Mouse (Mus musculus): ENCODE results near the gene Dyrk3.
"Not testable (repeated sequence)": the region's sequence is repeated elsewhere in the genome, so short reads cannot be mapped to it uniquely, and the experiment has no call there.

The Dyrk3 gene

GRCm38 (mm10) chr1:131159573-131160327, 21.6 kb upstream of the Dyrk3 start:
- not testable (repeated sequence) for DNase-seq (ENCODE audit: low read depth, low spot score)

GRCm38 (mm10) chr1:131155456-131155855, 17.3 kb upstream of the Dyrk3 start:
- DNase-seq (ENCODE audit: low read depth, low spot score): peak; percentile 68

DNA sequence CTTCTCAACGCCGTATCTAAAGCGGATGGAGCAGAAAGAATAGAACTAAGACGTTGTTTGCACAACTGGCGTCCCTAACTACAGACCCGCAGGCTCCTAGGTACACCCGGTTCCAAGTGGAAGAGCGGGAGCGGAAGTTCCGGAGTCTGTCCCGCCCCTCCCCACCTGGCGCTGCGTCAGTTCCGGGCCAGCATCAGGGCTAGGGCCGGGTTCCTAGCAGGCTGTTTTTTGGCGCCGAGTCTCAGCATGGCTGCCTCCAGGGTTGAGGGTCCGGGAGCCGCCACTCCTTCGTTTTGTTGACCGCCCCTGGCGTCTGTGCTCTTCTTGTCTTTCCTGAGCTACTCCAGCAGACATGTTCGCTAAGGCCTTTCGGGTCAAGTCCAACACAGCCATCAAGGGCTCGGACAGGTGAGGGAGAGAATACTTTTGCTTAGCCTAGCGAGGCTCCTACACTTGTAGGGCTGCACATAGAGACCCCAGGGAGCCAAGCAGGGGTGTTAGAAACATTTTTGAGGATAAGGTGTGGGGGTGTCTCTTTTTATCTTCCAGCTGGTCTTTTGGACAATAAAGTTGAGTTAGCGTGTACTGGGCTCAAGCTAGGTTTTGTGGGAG, 15.0 kb upstream of the Dyrk3 start, which contains the start of gene Eif2d:
TSS of gene Eif2d (plus strand) at position 164 of the 612 bp plus-strand sequence.
- peak; percentile 92 for DNase-seq (ENCODE audit: low read depth, low spot score)

DNA sequence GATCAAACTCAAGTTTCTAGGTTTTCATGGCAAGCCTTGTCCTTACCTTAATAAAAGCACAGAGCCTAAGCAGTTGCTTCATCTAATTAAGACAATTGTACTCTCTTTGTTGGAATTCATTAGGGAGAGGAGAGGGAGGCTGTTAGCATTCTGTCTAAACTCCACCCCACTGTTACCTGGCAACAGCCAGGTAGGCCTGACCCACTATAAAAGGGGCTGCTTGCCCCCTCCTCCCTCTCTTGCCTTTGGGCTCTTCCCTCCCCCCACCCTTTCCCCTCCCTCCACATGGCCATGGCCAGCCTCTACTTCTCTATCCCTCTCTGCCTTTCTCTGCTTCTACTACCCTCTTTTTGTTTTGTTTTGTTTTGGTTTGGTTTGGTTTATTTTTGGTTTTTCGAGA, 11.4 kb upstream of the Dyrk3 start:
- no peak for DNase-seq (ENCODE audit: low read depth, low spot score)

DNA sequence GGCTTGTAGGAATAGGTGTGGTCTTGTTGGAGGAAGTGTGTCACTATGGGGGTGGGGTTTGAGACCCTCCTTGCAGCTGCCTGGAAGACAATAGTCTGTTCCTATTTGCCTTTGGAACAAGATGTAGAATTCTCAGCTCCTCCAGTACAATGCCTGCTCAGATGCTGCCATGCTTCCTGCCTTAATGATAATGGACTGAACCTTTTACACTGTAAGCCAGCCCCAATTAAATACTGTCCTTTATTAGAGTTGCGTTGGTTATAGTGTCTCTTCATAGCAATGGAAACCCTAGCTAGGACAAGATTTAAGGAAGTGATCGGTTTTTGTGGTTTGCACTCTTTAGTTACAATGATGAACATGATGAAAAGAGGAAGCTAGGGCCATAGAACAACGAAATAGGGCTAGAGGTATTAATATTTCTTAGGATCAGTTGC, 8.1 kb upstream of the Dyrk3 start:
- peak; percentile 91 for DNase-seq (ENCODE audit: low read depth, low spot score)

DNA sequence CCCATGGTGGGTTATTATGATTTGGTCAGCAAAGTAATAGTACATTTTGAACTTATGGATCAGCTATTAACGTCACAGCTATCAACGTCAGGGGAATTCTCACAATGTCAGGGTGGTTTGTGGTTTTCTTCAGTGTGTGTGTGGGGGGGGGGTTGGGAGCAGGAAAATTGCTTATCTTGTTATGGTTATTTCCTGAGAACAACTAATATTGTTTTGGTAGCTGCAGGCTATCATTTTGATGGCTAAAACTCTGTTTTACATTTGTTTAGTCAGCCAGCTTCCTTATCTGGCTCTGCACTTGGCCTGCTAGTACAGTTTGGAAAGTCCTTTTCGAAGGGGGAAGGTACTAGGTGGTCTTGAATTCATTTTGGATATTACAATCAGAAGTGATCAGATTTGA, 7.1 kb upstream of the Dyrk3 start:
- DNase-seq (ENCODE audit: low read depth, low spot score): not testable (repeated sequence)

- no peak for DNase-seq (ENCODE audit: low read depth, low spot score)
These were observed 4.3 kb upstream of the Dyrk3 start for GRCm38 (mm10) chr1:131142472-131142871.

- DNase-seq (ENCODE audit: low read depth, low spot score): peak; percentile 65
These were observed 3.3 kb upstream of the Dyrk3 start for GRCm38 (mm10) chr1:131141449-131141848.

DNA sequence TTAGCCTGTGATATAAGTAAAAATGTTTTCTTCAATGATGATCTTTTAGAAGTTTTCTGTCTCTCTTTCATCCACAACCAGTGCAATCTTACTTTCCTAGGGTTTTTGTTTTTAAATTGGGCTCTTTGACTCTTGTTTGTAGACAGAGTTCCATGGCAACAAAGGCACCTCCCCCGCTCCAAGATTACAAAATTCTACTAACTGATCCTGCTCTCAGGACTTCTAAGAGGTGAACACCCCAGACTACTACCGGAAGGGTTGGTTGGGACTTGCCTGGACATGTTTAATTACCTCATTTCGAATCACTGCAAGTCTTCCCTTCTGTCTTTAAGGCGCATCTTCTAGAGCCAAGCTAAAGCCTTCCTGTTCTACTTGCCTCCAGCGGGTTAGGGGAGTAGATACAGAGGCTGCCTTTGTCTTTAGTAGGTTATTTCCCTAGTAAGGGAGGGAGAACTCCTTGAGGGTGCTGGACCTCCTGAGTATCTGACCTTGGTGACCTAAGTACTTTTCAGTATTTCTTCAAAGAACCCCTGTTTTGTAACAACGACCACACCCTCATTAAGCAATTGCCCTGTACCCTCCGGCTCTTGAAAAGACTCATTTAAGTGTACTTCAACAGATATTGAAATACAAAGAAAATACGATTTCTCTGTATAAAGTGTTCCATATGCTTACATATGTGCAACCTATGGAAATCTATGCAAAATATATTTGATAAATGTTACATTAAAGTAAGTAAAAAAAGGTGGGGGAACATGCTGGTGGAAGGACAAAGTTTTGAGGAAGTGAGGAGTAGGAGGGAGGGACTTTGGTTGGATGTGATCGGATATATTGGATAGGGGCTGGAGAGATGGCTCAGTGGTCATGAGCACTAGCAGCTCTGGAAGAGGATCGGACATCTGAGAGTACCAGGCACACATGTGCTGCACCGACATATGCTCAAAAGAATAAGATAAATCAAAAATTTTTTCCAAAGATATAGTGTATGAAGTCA, 1.3 kb upstream of the Dyrk3 start:
- peak; percentile 69 for DNase-seq (ENCODE audit: low read depth, low spot score)

DNA sequence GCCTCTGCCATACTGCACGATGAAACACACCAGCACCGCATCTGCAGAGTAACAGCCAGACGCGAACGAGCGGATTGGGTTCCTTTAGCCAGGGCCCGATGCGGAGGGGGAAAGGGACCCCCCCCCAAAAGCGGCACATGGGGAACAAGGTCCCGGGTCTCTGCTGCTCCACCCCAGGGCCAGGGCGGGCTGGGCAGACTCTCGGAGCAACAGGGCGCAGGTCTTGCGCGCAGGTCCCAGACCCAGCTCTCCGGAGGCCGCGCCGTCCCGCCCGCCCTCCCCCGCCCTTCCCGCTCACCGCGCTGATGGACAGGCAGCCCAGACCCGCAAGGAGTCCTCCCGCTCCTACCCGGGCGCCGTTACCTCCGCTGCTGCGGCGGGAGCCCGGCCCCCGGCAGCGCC, 422 bp downstream of the Dyrk3 start:
- DNase-seq (ENCODE audit: low read depth, low spot score): no peak

DNA sequence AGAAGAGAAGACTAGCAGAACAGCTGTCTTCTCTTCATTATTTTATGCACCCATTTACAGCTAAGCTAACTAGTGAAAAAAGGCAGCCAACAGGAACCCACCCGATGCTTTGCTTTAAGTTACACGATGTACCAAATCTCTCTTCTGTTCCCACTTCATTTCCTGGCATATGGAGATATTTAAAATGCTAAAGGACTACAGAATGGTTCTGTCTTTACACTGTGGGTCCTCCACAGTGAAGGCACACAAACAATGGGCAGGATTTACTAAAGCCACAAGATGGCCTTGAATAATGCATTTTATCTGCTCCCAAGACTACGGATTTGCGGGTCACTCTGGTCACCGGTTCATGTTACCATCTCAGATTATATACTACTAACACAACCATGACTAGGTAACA, 1.0 kb downstream of the Dyrk3 start:
- peak; percentile 68 for DNase-seq (ENCODE audit: low read depth, low spot score)

- DNase-seq (ENCODE audit: low read depth, low spot score): peak; percentile 85
These were observed 2.0 kb downstream of the Dyrk3 start for GRCm38 (mm10) chr1:131135960-131136629.

- peak; percentile 78 for DNase-seq (ENCODE audit: low read depth, low spot score)
These were observed 3.1 kb downstream of the Dyrk3 start for GRCm38 (mm10) chr1:131134942-131135522.

DNA sequence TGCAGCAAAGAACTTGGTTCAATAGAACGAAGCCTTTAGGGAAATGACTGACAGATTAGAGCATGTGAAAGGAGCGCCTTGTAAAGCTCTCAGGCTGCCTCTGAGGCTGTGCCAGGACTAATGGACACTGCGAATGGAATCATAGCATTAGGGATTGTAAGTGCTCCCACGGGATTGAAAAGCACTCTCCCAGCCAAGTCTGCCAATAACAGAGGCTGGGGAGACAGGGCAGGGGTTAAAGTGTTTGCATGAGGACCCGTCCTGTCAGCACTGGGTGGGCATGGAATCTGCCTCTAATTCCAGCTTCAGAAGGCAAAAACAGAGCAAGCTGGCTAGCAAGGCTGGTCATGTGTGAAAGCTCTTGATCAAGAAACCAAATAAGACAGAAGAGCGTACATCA, 3.9 kb downstream of the Dyrk3 start:
- DNase-seq (ENCODE audit: low read depth, low spot score): no peak

DNA sequence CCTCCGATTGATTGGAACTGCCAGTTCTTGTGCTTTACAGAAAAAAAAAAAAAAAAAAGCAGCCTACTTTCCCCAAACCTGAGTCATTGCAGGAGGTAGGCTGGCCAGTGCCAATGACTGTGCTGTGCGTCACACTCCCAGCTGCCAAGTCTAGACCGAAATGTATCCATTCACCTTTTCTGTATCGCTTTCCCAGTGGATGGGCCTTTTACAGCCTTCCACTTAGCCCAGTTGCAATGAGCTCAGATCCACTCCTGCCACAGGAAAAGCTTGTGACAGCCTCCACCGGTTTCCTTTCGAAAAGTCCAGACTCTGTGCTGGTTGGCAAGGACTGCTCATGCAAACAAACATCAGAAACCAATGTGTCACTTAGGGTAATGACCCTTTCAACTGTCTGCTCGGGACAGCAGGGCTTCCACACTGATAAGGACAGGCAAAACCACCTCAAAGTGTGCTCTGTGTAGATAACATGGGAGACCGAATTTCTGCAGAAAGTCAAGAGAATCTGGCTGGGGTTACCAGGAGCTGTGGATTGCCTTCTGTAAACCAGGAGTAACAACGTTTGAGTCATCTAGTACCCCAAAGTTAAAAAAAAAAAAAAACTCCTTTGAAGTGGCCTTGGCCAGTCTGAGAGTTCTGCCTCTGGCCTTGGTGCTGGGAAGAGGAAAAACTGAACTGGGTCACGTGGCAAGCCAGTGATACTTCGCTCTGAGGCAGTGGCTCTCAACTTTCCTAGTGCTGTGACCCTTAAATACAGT, 12.0 kb downstream of the Dyrk3 start:
- DNase-seq (ENCODE audit: low read depth, low spot score): no peak

- DNase-seq (ENCODE audit: low read depth, low spot score): no peak
These were observed 14.4 kb downstream of the Dyrk3 start for GRCm38 (mm10) chr1:131123522-131124265.

DNA sequence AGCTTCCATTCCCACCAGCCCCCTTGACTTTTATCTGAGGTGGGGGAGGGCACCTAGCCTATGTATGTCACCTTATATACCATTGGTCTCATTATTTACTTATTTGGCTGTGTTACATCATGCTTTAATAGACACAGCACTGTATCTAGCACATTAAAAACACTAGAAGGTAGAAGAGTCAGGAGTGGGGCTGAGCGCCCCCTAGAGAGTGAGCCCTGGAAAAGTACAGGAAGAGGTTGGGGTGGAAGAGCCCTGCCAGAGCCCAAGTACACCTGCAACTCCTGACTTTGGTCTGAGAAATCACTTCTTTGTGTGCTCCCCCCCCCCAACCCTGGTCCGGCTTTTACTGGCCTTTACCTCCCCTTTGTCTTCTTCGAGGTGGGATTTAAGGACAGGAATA, 16.2 kb downstream of the Dyrk3 start:
- peak; percentile 60 for DNase-seq (ENCODE audit: low read depth, low spot score)

GRCm38 (mm10) chr1:131119026-131119425, 19.1 kb downstream of the Dyrk3 start:
- peak; percentile 81 for DNase-seq (ENCODE audit: low read depth, low spot score)

GRCm38 (mm10) chr1:131118530-131118929, 19.6 kb downstream of the Dyrk3 start:
- no peak for DNase-seq (ENCODE audit: low read depth, low spot score)

Data from A20 (cell line).